Comparison of ENCODE assay signal across 10 mouse cellular contexts in the genomic region with DNA sequence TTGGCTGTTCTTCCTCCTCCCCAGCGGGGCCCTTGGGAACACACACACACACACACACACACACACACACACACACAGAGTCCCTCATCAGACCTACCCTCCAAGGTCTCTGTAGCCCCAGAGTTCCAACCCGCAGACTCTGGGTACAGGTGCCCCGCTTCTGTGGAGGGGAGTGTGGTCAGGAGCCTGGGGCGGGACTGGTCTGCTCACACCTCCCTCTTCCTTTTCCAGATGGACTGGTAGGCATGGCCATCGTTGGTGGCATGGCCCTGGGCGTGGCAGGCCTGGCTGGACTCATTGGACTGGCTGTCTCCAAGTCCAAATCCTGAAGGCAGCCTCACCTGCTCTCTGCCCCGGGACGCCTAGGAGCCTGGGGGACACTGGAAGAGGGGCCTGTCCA. TPM values are rescaled to one million over a fixed set of nuclear protein-coding genes. Genes with fewer than 3 reads are reported as not detected.
DNase-seq lines count a peak whose midpoint lies in the region; ATAC-seq and TF ChIP-seq lines count a peak whose summit lies in the region.
"Had no signal": no experiment of that assay in that cellular context is flagged by ENCODE, and none has a peak within 500 bp of the region (broad histone marks: within the 10 kb centered on the region; RNA-seq: fewer than 3 reads in every experiment).

No protein-coding gene starts in this region.

- H3K4me3 ChIP-seq in lung, embryonic 16.5 days (ENCODE audit: low read length), result no peak overlapping the region
- no peak overlapping the region for H3K4me3 ChIP-seq in heart, postnatal 0 days (ENCODE audit: low read depth, low read length)
- H3K4me3 ChIP-seq in stomach, embryonic 16.5 days (replicated peaks; ENCODE audit: low read length), result no peak overlapping the region
- H3K4me3 ChIP-seq in midbrain, postnatal 0 days (ENCODE audit: low read depth, low read length), result no peak overlapping the region
- H3K4me3 ChIP-seq: midbrain, embryonic 15.5 days had no signal

- ATAC-seq in lung, embryonic 16.5 days (ENCODE audit: low read depth), result no peak
- ATAC-seq in heart, postnatal 0 days (ENCODE audit: insufficient read depth, low read depth), result no peak
- no peak for ATAC-seq in stomach, embryonic 16.5 days (ENCODE audit: insufficient read depth, low FRiP score)
- no peak for ATAC-seq in midbrain, postnatal 0 days (ENCODE audit: low FRiP score)
- ATAC-seq: midbrain, embryonic 15.5 days; Patski had no signal

- DNase-seq in lung, postnatal 25 days (ENCODE audit: low spot score), result no peak
- no peak for DNase-seq in heart, postnatal 0 days (ENCODE audit: low spot score)
- peak; percentile 46 for DNase-seq in kidney, postnatal 10 days
- DNase-seq in right cerebral cortex, postnatal 36 days (ENCODE audit: low spot score in 2 of 2), result no peak
- DNase-seq in midbrain, postnatal 0 days (ENCODE audit: low spot score), result no peak
- DNase-seq: right cerebral cortex, postnatal 25 days had no signal

- H3K9ac ChIP-seq in lung, embryonic 16.5 days (ENCODE audit: low read length), result no peak overlapping the region; the same call in 1 of the 2 replicates
- H3K9ac ChIP-seq in heart, postnatal 0 days (replicated peaks; ENCODE audit: low read depth, low read length), result no peak overlapping the region
- 0 out of 2 replicates have a peak overlapping the region, but pooled peaks have one; percentile 36 for H3K9ac ChIP-seq in stomach, embryonic 16.5 days (ENCODE audit: low read length)
- no peak overlapping the region for H3K9ac ChIP-seq in midbrain, postnatal 0 days (replicated peaks; ENCODE audit: low read length, poor library complexity, severe bottlenecking)
- H3K9ac ChIP-seq: midbrain, embryonic 15.5 days had no signal

- no peak for TF ChIP-seq CTCF in heart, postnatal 0 days (IDR thresholded peaks at IDR 0.05; ENCODE audit: low read depth)
- TF ChIP-seq CTCF in midbrain, postnatal 0 days (IDR thresholded peaks at IDR 0.05), result no peak

- no peaks in the 10 kb centered on the region for H3K9me3 ChIP-seq in lung, embryonic 16.5 days (ENCODE audit: control insufficient read depth, low read length)
- H3K9me3 ChIP-seq in heart, postnatal 0 days (replicated peaks; ENCODE audit: control insufficient read depth, low read length), result no peaks in the 10 kb centered on the region
- no peaks in the 10 kb centered on the region for H3K9me3 ChIP-seq in stomach, embryonic 16.5 days (replicated peaks; ENCODE audit: control insufficient read depth, low read length)
- no peaks in the 10 kb centered on the region for H3K9me3 ChIP-seq in midbrain, postnatal 0 days (ENCODE audit: low read length)
- H3K9me3 ChIP-seq: midbrain, embryonic 15.5 days had no signal

- H3K27ac ChIP-seq in lung, embryonic 16.5 days (ENCODE audit: low read length), result peak overlapping the region; percentile 89
- H3K27ac ChIP-seq in heart, postnatal 0 days (ENCODE audit: low read depth), result peak overlapping the region; percentile 85
- H3K27ac ChIP-seq in stomach, embryonic 16.5 days (ENCODE audit: low read length), result peak overlapping the region; percentile 89
- H3K27ac ChIP-seq in midbrain, postnatal 0 days (ENCODE audit: low read depth, low read length), result no peak overlapping the region
- H3K27ac ChIP-seq: midbrain, embryonic 15.5 days had no signal

- peaks cover 24% of the 10 kb centered on the region for H3K36me3 ChIP-seq in lung, embryonic 16.5 days (ENCODE audit: control insufficient read depth, insufficient read depth, low read length)
- peaks cover 34% of the 10 kb centered on the region for H3K36me3 ChIP-seq in heart, postnatal 0 days (replicated peaks; ENCODE audit: control insufficient read depth, insufficient read depth, low read length)
- H3K36me3 ChIP-seq in stomach, embryonic 16.5 days (ENCODE audit: control insufficient read depth, insufficient read depth, low read length), result no peaks in the 10 kb centered on the region
- peaks cover 26% of the 10 kb centered on the region for H3K36me3 ChIP-seq in midbrain, postnatal 0 days (ENCODE audit: insufficient read depth, low read length)

- WGBS in lung, embryonic 16.5 days, result 77% methylated on average over 8 of the region's 8 CpGs
- 81% methylated on average over 7 of the region's 8 CpGs for WGBS in heart, postnatal 0 days
- 74% methylated on average over 8 of the region's 8 CpGs for WGBS in stomach, embryonic 16.5 days
- WGBS in midbrain, postnatal 0 days, result 94% methylated on average over 7 of the region's 8 CpGs

- TF ChIP-seq EP300 in heart, postnatal 0 days (IDR thresholded peaks at IDR 0.05; ENCODE audit: low read depth), result no peak

- no peaks in the 10 kb centered on the region for H3K27me3 ChIP-seq in lung, embryonic 16.5 days (ENCODE audit: control insufficient read depth, insufficient read depth, low read depth, low read length)
- no peaks in the 10 kb centered on the region for H3K27me3 ChIP-seq in heart, postnatal 0 days (ENCODE audit: control insufficient read depth, insufficient read depth, low read length)
- no peaks in the 10 kb centered on the region for H3K27me3 ChIP-seq in stomach, embryonic 16.5 days (ENCODE audit: control insufficient read depth, insufficient read depth, low read length)
- no peaks in the 10 kb centered on the region for H3K27me3 ChIP-seq in midbrain, postnatal 0 days (ENCODE audit: insufficient read depth, low read length)
- H3K27me3 ChIP-seq: midbrain, embryonic 15.5 days; Patski had no signal

- H3K4me1 ChIP-seq in lung, embryonic 16.5 days (replicated peaks; ENCODE audit: control insufficient read depth, insufficient read depth, low read length), result peaks cover 29% of the 10 kb centered on the region
- peaks cover 22% of the 10 kb centered on the region; the same call in 1 of the 2 replicates for H3K4me1 ChIP-seq in heart, postnatal 0 days (ENCODE audit: control insufficient read depth, insufficient read depth)
- H3K4me1 ChIP-seq in stomach, embryonic 16.5 days (ENCODE audit: control insufficient read depth, insufficient read depth, low read length), result peaks cover 30% of the 10 kb centered on the region
- H3K4me1 ChIP-seq in midbrain, postnatal 0 days (ENCODE audit: insufficient read depth, low read length), result 0 out of 2 replicates have a peak, but pooled peaks cover 5% of the 10 kb centered on the region

- no peak overlapping the region for H3K4me2 ChIP-seq in lung, embryonic 16.5 days (ENCODE audit: low read depth, low read length)
- H3K4me2 ChIP-seq in heart, postnatal 0 days (ENCODE audit: low read depth, low read length), result no peak overlapping the region
- 0 out of 2 replicates have a peak overlapping the region, but pooled peaks have one; percentile 1 for H3K4me2 ChIP-seq in stomach, embryonic 16.5 days (ENCODE audit: low read depth, low read length)
- no peak overlapping the region for H3K4me2 ChIP-seq in midbrain, postnatal 0 days (ENCODE audit: low read depth, low read length, poor library complexity, severe bottlenecking)
- H3K4me2 ChIP-seq: midbrain, embryonic 15.5 days had no signal

RNA-seq across cellular contexts. Expression of a gene that starts 0.7 kb away (rescaled TPM):
- polyA plus RNA-seq in lung, embryonic 16.5 days (2015; fragmentation: Nextera tagmentation; extraction: Ambion mirVana), result 5.1 and 6.2 TPM in 2 replicates
- total RNA-seq in heart, postnatal 0 days (2014; rRNA removed; ENCODE audit: low replicate concordance), result 10.2 and 19.3 TPM in 2 replicates
- 7.9 and 9.1 TPM in 2 replicates for polyA plus RNA-seq in heart, postnatal 0 days (2015; fragmentation: Nextera tagmentation; extraction: Ambion mirVana)
- 10.2 and 11.5 TPM in 2 replicates for polyA plus RNA-seq in stomach, embryonic 16.5 days (2015; fragmentation: Nextera tagmentation; extraction: Ambion mirVana)
- 0.38 and 0.52 TPM in 2 replicates for total RNA-seq in midbrain, postnatal 0 days (2014; rRNA removed)
- 0.07 and 0.32 TPM in 2 replicates for polyA plus RNA-seq in midbrain, postnatal 0 days (2015; fragmentation: Nextera tagmentation; extraction: Ambion mirVana)

RNA-seq across cellular contexts. Expression of a gene that starts 12.6 kb away (rescaled TPM):
- polyA plus RNA-seq in lung, embryonic 16.5 days (2015; fragmentation: Nextera tagmentation; extraction: Ambion mirVana), result 286 and 300 TPM in 2 replicates
- total RNA-seq in heart, postnatal 0 days (2014; rRNA removed; ENCODE audit: low replicate concordance), result 143 and 175 TPM in 2 replicates
- polyA plus RNA-seq in heart, postnatal 0 days (2015; fragmentation: Nextera tagmentation; extraction: Ambion mirVana), result 245 and 249 TPM in 2 replicates
- polyA plus RNA-seq in stomach, embryonic 16.5 days (2015; fragmentation: Nextera tagmentation; extraction: Ambion mirVana), result 214 and 239 TPM in 2 replicates
- total RNA-seq in midbrain, postnatal 0 days (2014; rRNA removed), result 217 and 246 TPM in 2 replicates
- 391 and 425 TPM in 2 replicates for polyA plus RNA-seq in midbrain, postnatal 0 days (2015; fragmentation: Nextera tagmentation; extraction: Ambion mirVana)

RNA-seq across cellular contexts. Expression of a gene that starts 21.1 kb away (rescaled TPM):
- 56.1 and 63.0 TPM in 2 replicates for polyA plus RNA-seq in lung, embryonic 16.5 days (2015; fragmentation: Nextera tagmentation; extraction: Ambion mirVana)
- total RNA-seq in heart, postnatal 0 days (2014; rRNA removed; ENCODE audit: low replicate concordance), result 37.1 and 60.3 TPM in 2 replicates
- 21.7 and 24.5 TPM in 2 replicates for polyA plus RNA-seq in heart, postnatal 0 days (2015; fragmentation: Nextera tagmentation; extraction: Ambion mirVana)
- 46.1 and 53.7 TPM in 2 replicates for polyA plus RNA-seq in stomach, embryonic 16.5 days (2015; fragmentation: Nextera tagmentation; extraction: Ambion mirVana)
- 44.5 and 68.1 TPM in 2 replicates for total RNA-seq in midbrain, postnatal 0 days (2014; rRNA removed)
- polyA plus RNA-seq in midbrain, postnatal 0 days (2015; fragmentation: Nextera tagmentation; extraction: Ambion mirVana), result 26.7 and 29.3 TPM in 2 replicates

RNA-seq across cellular contexts. Expression of a gene that starts 22.1 kb away (rescaled TPM):
- 113 and 115 TPM in 2 replicates for polyA plus RNA-seq in lung, embryonic 16.5 days (2015; fragmentation: Nextera tagmentation; extraction: Ambion mirVana)
- total RNA-seq in heart, postnatal 0 days (2014; rRNA removed; ENCODE audit: low replicate concordance), result 39.7 and 45.6 TPM in 2 replicates
- polyA plus RNA-seq in heart, postnatal 0 days (2015; fragmentation: Nextera tagmentation; extraction: Ambion mirVana), result 77.0 and 78.0 TPM in 2 replicates
- polyA plus RNA-seq in stomach, embryonic 16.5 days (2015; fragmentation: Nextera tagmentation; extraction: Ambion mirVana), result 95.3 and 104 TPM in 2 replicates
- total RNA-seq in midbrain, postnatal 0 days (2014; rRNA removed), result 85.4 and 100 TPM in 2 replicates
- 153 and 176 TPM in 2 replicates for polyA plus RNA-seq in midbrain, postnatal 0 days (2015; fragmentation: Nextera tagmentation; extraction: Ambion mirVana)

RNA-seq across cellular contexts. Expression of a gene that starts 57.7 kb away (rescaled TPM):
- 92.8 and 93.7 TPM in 2 replicates for polyA plus RNA-seq in lung, embryonic 16.5 days (2015; fragmentation: Nextera tagmentation; extraction: Ambion mirVana)
- 7.0 and 18.3 TPM in 2 replicates for total RNA-seq in heart, postnatal 0 days (2014; rRNA removed; ENCODE audit: low replicate concordance)
- polyA plus RNA-seq in heart, postnatal 0 days (2015; fragmentation: Nextera tagmentation; extraction: Ambion mirVana), result 23.3 and 27.2 TPM in 2 replicates
- 54.1 and 57.3 TPM in 2 replicates for polyA plus RNA-seq in stomach, embryonic 16.5 days (2015; fragmentation: Nextera tagmentation; extraction: Ambion mirVana)
- total RNA-seq in midbrain, postnatal 0 days (2014; rRNA removed), result 33.5 and 42.3 TPM in 2 replicates
- 122 and 137 TPM in 2 replicates for polyA plus RNA-seq in midbrain, postnatal 0 days (2015; fragmentation: Nextera tagmentation; extraction: Ambion mirVana)
